Mouse (Mus musculus): ENCODE results near the gene Bach1. TPM values are rescaled to one million over a fixed set of nuclear protein-coding genes. Genes with fewer than 3 reads are reported as not detected.
A peak's percentile ranks its signal among the peaks of the same experiment; 100 is the strongest.

Bach1 gene
- polyA plus RNA-seq, 1 experiment from 2014 or later = 36.9 TPM

- WGBS (ENCODE audit: missing documents) = 39% methylated on average over 2 of the region's 2 CpGs
- peaks cover 13% of the 10 kb centered on the region for H3K36me3 ChIP-seq (ENCODE audit: inconsistent target)
- peaks cover 100% of the 10 kb centered on the region for H3K79me2 ChIP-seq (ENCODE audit: inconsistent target)
- no peak overlapping the region for H3K4me3 ChIP-seq (ENCODE audit: inconsistent target)
- H3K27ac ChIP-seq = no peak overlapping the region
These were observed 13.2 kb downstream of the Bach1 start for GRCm38 (mm10) chr16:87711961-87712360.

- Histone ChIP-seq H3K4me3 (ENCODE audit: inconsistent target) (no peak overlapping the region), H3K79me2 (ENCODE audit: inconsistent target) (peaks cover 100% of the 10 kb centered on the region), H3K27ac (peak overlapping the region; percentile 19; the same call in 1 of the 2 replicates), H3K36me3 (ENCODE audit: inconsistent target) (peaks cover 20% of the 10 kb centered on the region)
- WGBS (ENCODE audit: missing documents) = 14% methylated on average over 15 of the region's 18 CpGs
These were observed 14.4 kb downstream of the Bach1 start for GRCm38 (mm10) chr16:87712986-87713693.

GRCm38 (mm10) chr16:87714550-87714949 is 15.8 kb downstream of the Bach1 start:
- Histone ChIP-seq H3K79me2 (ENCODE audit: inconsistent target) (peaks cover 100% of the 10 kb centered on the region), H3K36me3 (ENCODE audit: inconsistent target) (peaks cover 34% of the 10 kb centered on the region), H3K27ac (no peak overlapping the region), H3K4me3 (ENCODE audit: inconsistent target) (no peak overlapping the region)
- 94% methylated on average over 9 of the region's 9 CpGs for WGBS (ENCODE audit: missing documents)

- Histone ChIP-seq H3K79me2 (ENCODE audit: inconsistent target) (peaks cover 100% of the 10 kb centered on the region), H3K27ac (no peak overlapping the region), H3K4me3 (ENCODE audit: inconsistent target) (no peak overlapping the region), H3K36me3 (ENCODE audit: inconsistent target) (peaks cover 41% of the 10 kb centered on the region)
- 95% methylated on average over 16 of the region's 16 CpGs for WGBS (ENCODE audit: missing documents)
These were observed 16.5 kb downstream of the Bach1 start for GRCm38 (mm10) chr16:87715221-87715620.

- 31% methylated on average over 11 of the region's 11 CpGs for WGBS (ENCODE audit: missing documents)
- peaks cover 100% of the 10 kb centered on the region for H3K79me2 ChIP-seq (ENCODE audit: inconsistent target)
- H3K4me3 ChIP-seq (ENCODE audit: inconsistent target) = no peak overlapping the region
- H3K36me3 ChIP-seq (ENCODE audit: inconsistent target) = peaks cover 52% of the 10 kb centered on the region
- H3K27ac ChIP-seq = no peak overlapping the region
These were observed 17.5 kb downstream of the Bach1 start for GRCm38 (mm10) chr16:87716269-87716668.

- no peak overlapping the region for H3K4me3 ChIP-seq (ENCODE audit: inconsistent target)
- H3K36me3 ChIP-seq (ENCODE audit: inconsistent target) = peaks cover 59% of the 10 kb centered on the region
- peaks cover 100% of the 10 kb centered on the region for H3K79me2 ChIP-seq (ENCODE audit: inconsistent target)
- H3K27ac ChIP-seq = no peak overlapping the region
- WGBS (ENCODE audit: missing documents) = 70% methylated on average over 5 of the region's 5 CpGs
These were observed 18.4 kb downstream of the Bach1 start for GRCm38 (mm10) chr16:87717046-87717660.

GRCm38 (mm10) chr16:87719071-87719470 is 20.3 kb downstream of the Bach1 start:
- Histone ChIP-seq H3K4me3 (ENCODE audit: inconsistent target) (no peak overlapping the region), H3K27ac (no peak overlapping the region), H3K79me2 (ENCODE audit: inconsistent target) (peaks cover 100% of the 10 kb centered on the region), H3K36me3 (ENCODE audit: inconsistent target) (peaks cover 75% of the 10 kb centered on the region)
- WGBS (ENCODE audit: missing documents) = 96% methylated on average over 11 of the region's 11 CpGs

GRCm38 (mm10) chr16:87719688-87720283 is 21.0 kb downstream of the Bach1 start:
- 95% methylated on average over 23 of the region's 23 CpGs for WGBS (ENCODE audit: missing documents)
- Histone ChIP-seq H3K4me3 (ENCODE audit: inconsistent target) (no peak overlapping the region), H3K79me2 (ENCODE audit: inconsistent target) (peaks cover 100% of the 10 kb centered on the region), H3K27ac (no peak overlapping the region), H3K36me3 (ENCODE audit: inconsistent target) (peaks cover 75% of the 10 kb centered on the region)

- peaks cover 71% of the 10 kb centered on the region for H3K36me3 ChIP-seq (ENCODE audit: inconsistent target)
- no peak overlapping the region for H3K4me3 ChIP-seq (ENCODE audit: inconsistent target)
- 95% methylated on average over 20 of the region's 24 CpGs for WGBS (ENCODE audit: missing documents)
- peaks cover 100% of the 10 kb centered on the region for H3K79me2 ChIP-seq (ENCODE audit: inconsistent target)
- no peak overlapping the region for H3K27ac ChIP-seq
These were observed 22.2 kb downstream of the Bach1 start for GRCm38 (mm10) chr16:87720851-87721409.

- 95% methylated on average over 5 of the region's 5 CpGs for WGBS (ENCODE audit: missing documents)
- H3K36me3 ChIP-seq (ENCODE audit: inconsistent target) = peaks cover 83% of the 10 kb centered on the region
- H3K4me3 ChIP-seq (ENCODE audit: inconsistent target) = no peak overlapping the region
- H3K27ac ChIP-seq = no peak overlapping the region
- peaks cover 100% of the 10 kb centered on the region for H3K79me2 ChIP-seq (ENCODE audit: inconsistent target)
These were observed 24.1 kb downstream of the Bach1 start for GRCm38 (mm10) chr16:87722857-87723256.

- H3K4me3 ChIP-seq (ENCODE audit: inconsistent target) = no peak overlapping the region
- H3K27ac ChIP-seq = no peak overlapping the region
- peaks cover 82% of the 10 kb centered on the region for H3K36me3 ChIP-seq (ENCODE audit: inconsistent target)
- H3K79me2 ChIP-seq (ENCODE audit: inconsistent target) = peaks cover 100% of the 10 kb centered on the region
- 70% methylated on average over 15 of the region's 15 CpGs for WGBS (ENCODE audit: missing documents)
These were observed 24.7 kb downstream of the Bach1 start for GRCm38 (mm10) chr16:87723479-87723878.

GRCm38 (mm10) chr16:87724826-87725225 is 26.1 kb downstream of the Bach1 start:
- no peak overlapping the region for H3K27ac ChIP-seq
- H3K79me2 ChIP-seq (ENCODE audit: inconsistent target) = peaks cover 100% of the 10 kb centered on the region
- peaks cover 81% of the 10 kb centered on the region for H3K36me3 ChIP-seq (ENCODE audit: inconsistent target)
- H3K4me3 ChIP-seq (ENCODE audit: inconsistent target) = no peak overlapping the region
- 79% methylated on average over 4 of the region's 4 CpGs for WGBS (ENCODE audit: missing documents)

GRCm38 (mm10) chr16:87725241-87725640 is 26.5 kb downstream of the Bach1 start:
- Histone ChIP-seq H3K27ac (no peak overlapping the region), H3K79me2 (ENCODE audit: inconsistent target) (peaks cover 100% of the 10 kb centered on the region), H3K36me3 (ENCODE audit: inconsistent target) (peaks cover 81% of the 10 kb centered on the region), H3K4me3 (ENCODE audit: inconsistent target) (no peak overlapping the region)
- 85% methylated on average over 5 of the region's 5 CpGs for WGBS (ENCODE audit: missing documents)

- H3K36me3 ChIP-seq (ENCODE audit: inconsistent target) = peaks cover 81% of the 10 kb centered on the region
- 76% methylated on average over 18 of the region's 21 CpGs for WGBS (ENCODE audit: missing documents)
- H3K4me3 ChIP-seq (ENCODE audit: inconsistent target) = no peak overlapping the region
- H3K27ac ChIP-seq = no peak overlapping the region
- H3K79me2 ChIP-seq (ENCODE audit: inconsistent target) = peaks cover 100% of the 10 kb centered on the region
These were observed 27.2 kb downstream of the Bach1 start for GRCm38 (mm10) chr16:87725963-87726362.

GRCm38 (mm10) chr16:87726369-87726768 is 27.6 kb downstream of the Bach1 start:
- Histone ChIP-seq H3K36me3 (ENCODE audit: inconsistent target) (peaks cover 77% of the 10 kb centered on the region), H3K4me3 (ENCODE audit: inconsistent target) (no peak overlapping the region), H3K27ac (no peak overlapping the region), H3K79me2 (ENCODE audit: inconsistent target) (peaks cover 99% of the 10 kb centered on the region)
- whole genome bisulfite sequencing (ENCODE audit: missing documents) = 81% methylated on average over 6 of the region's 6 CpGs
